Mouse (Mus musculus): Measurements from ENCODE around the gene Natd1.

- TF ChIP-seq ZNF384 (IDR thresholded peaks at IDR 0.05; ENCODE audit: low read depth, low read length): no peak
- TF ChIP-seq HCFC1 (IDR thresholded peaks at IDR 0.05; ENCODE audit: borderline replicate concordance, insufficient read depth, low read length): no peak
- TF ChIP-seq MAFK (IDR thresholded peaks at IDR 0.05; ENCODE audit: insufficient read depth, low read depth, low read length): no peak
- no peak for TF ChIP-seq CHD2 (IDR thresholded peaks at IDR 0.05; ENCODE audit: low read depth, low read length)
- no peak for TF ChIP-seq ZC3H11A (IDR thresholded peaks at IDR 0.05; ENCODE audit: borderline replicate concordance, low read depth, low read length)
These were observed 36.4 kb downstream of the Natd1 start for GRCm38 (mm10) chr11:60878056-60878612.
